Mouse (Mus musculus): ENCODE results near the gene Il24.

Il24 gene

DNA sequence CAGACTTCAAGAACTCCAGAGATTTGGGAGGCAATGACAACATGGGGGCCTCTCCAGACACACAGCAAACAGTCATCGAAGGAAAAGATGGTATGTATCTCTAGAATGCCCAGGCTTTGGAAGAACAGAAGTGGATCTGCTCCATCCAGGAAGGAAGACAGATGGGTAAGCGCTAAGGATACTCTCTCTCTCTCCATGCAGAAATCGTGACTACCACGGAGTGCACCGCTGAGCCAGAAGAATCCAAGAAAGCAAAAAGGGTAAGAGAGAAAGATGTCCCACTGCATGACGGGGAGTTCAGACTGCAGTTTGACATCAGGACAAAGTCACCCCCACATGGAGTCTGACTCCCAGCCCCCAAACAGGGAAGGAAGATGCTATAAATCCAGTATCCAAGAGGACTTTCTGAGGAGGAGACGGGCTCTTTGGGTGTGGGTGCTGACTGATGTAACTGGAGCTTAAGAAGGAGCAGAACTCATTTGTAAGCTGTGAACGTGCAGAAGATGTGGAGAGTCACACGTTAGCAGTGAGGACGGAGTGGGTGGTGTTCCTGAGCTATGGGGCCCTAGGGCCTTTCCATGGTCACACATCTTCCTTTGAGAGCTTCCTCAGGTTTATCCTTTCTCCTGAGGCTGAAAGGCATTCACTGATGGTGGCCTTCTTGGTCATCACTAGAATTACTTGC is 37.6 kb downstream of the Il24 start:
- no peak for DNase-seq

DNA sequence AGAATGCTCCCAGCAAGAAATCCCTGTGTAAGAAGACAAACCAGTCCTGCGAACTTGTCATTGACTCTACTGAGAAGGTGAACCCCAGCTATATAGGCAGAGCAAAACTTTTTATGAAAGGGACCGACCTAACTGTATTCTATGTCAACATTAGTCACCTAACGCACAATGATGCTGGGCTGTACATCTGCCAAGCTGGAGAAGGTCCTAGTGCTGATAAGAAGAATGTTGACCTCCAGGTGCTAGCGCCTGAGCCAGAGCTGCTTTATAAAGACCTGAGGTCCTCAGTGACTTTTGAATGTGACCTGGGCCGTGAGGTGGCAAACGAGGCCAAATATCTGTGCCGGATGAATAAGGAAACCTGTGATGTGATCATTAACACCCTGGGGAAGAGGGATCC is 42.7 kb downstream of the Il24 start:
- no peak for DNase-seq

GRCm38 (mm10) chr1:130841621-130842020 is 45.6 kb downstream of the Il24 start:
- no peak for DNase-seq

- no peak for DNase-seq
Measured at GRCm38 (mm10) chr1:130840599-130841379, 46.5 kb downstream of the Il24 start.

DNA sequence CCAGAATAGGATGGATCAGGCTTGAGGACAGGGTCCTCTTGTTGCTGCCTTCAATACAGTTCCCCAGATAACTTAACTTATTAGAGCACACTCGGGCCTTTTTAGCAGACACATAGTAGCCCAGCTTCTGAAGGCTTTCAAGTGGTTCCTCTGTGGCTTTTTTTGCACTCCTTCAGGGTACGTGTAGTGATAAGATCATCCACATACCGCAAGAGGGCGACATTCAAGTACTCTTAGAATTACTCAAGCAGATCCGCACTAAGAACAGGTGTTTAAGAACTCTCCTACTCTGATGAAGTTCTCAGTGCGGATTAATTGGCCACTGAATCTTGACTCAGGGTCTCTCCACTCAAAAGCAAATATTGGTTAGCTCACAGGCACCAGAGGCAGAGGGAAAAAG is 49.0 kb downstream of the Il24 start:
- DNase-seq, result peak; percentile 51

DNA sequence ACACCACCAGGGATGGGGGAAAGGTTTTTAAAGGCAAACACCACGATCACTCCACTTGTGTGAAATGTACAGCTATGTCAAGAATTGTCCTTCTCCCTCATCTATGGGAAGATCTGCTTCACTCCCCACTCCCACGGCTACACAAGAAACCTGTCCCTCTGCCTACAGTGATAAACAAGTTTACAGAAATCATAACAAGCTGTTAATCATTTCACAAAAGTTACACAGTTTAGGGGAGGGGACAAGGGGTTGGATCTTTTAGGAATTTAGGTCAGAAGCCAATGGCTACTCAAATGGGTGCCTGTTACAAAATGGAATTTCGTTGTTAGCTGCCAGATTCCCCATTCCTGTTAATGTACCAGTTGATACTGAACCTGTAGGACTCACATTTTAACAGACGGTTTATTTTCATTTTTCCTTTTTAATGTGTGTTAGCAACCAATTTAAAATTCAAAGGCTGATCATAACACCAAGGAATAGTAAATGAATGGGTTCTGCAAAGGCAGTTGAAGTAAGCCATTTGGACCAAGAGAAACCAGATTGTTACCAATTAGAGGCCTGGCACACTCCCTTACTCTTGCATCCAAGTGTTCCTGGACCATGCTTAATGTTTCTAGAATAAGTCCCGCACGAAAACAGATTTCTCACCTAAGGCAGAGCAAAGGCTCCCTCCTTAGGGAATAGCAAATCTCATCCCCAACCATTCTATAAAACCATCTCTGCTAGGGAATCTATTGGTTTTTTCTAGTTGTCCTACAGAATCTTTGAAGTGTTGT is 51.9 kb downstream of the Il24 start:
- no peak for DNase-seq

DNA sequence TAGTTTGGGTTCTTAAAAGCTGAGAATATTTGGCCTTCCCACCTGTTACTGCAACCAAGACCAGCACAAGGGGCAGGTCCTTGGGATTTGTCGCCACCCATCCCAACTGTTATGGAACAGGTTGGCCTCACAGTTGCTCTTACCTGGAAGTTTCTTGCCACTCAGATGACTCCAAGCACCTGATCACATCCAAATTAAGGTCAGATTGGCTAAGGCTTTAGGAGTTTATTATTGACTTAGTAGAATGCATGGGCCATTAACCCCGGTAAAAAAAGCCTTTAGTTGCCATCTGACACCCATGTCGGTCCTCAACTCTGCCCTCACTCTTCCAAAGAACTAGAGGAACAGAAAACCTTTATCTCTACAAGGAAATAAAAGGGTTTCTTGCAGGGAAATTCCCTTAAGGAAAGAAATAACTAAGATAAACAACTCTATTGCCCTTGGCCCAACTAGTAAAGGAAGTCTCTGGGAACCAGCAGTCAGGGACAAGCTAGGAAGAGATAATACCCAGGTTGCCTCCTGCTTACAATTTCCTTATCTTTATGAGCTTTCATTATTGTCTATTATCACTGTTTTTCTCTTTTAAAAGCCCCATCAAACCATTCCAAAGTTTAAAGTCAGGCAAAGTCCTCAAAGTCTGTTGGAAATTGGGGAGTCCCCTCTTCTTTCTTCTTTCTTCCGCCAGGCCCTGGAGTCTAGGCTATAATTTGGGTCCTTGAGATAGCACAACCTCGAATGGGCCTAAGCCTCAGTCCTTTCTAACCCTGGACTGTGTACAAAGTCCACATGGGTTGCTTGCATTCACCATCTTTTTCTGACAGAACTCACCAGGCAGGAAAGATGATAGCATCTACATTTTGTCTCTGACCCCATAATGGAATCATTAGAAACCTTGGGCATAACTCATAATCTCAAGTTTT is 54.8 kb downstream of the Il24 start:
- no peak for DNase-seq

Data from embryo, embryonic 11 days (tissue).